Mouse (Mus musculus) ES-Bruce4 (cell line): ENCODE measurements around the gene Tgfbr3l.

Source experiments
- CTCF ChIP-seq: IDR thresholded peaks from one replicate; pipeline ENCODE4 v1.8.1; 2011; ENCODE audit warnings: low read depth, low read length
- EP300 ChIP-seq: IDR thresholded peaks from 2 replicates; pipeline ENCODE4 v1.6.1; 2011; ENCODE audit warnings: low read depth, low read length; ENCODE audit not compliant: insufficient read depth

- no peak for TF ChIP-seq CTCF
- TF ChIP-seq EP300 = no peak
Observed at GRCm38 (mm10) chr8:4216296-4216695, 31.7 kb upstream of the Tgfbr3l start.
